Mouse (Mus musculus) hindbrain, embryonic 14.5 days (tissue): ENCODE results near the gene Adm2. TPM values are rescaled to one million over a fixed set of nuclear protein-coding genes. Genes with fewer than 3 reads are reported as not detected.

ENCODE experiments used
- ATAC-seq: fragments of 200-750 bp; cut with Nextera tagmentation; 2 replicates; pipeline ENCODE4 v1.8.0; 2017; ENCODE audit warnings: moderate number of reproducible peaks, mild to moderate bottlenecking, moderate TSS enrichment, moderate library complexity; ENCODE audit not compliant: low FRiP score
- DNase-seq: peaks from one replicate; pipeline ENCODE4 v3.0.0-alpha.2; 2015; ENCODE audit warnings: low spot score
- H3K27ac ChIP-seq: fragments of 300-500 bp; sonication (generic); 2 replicates; pipeline ENCODE4 v1.5.1; 2014; ENCODE audit warnings: mild to moderate bottlenecking, moderate library complexity
- H3K27me3 ChIP-seq: fragments of 300-500 bp; sonication (generic); 2 replicates; pipeline ENCODE4 v1.6.1; 2014; ENCODE audit warnings: mild to moderate bottlenecking, low read length, mixed read lengths; ENCODE audit not compliant: control insufficient read depth, insufficient read depth
- H3K36me3 ChIP-seq: fragments of 300-500 bp; sonication (generic); replicated peaks from 2 replicates; pipeline ENCODE4 v1.6.1; 2014; ENCODE audit not compliant: control insufficient read depth, insufficient read depth
- H3K4me1 ChIP-seq: fragments of 300-500 bp; sonication (generic); replicated peaks from 2 replicates; pipeline ENCODE4 v1.6.1; 2014; ENCODE audit warnings: antibody characterized with exemption, low read length, mixed read lengths; ENCODE audit not compliant: control insufficient read depth, insufficient read depth
- H3K4me2 ChIP-seq: fragments of 300-500 bp; sonication (generic); replicated peaks from 2 replicates; pipeline ENCODE4 v1.6.1; 2014; ENCODE audit warnings: mild to moderate bottlenecking, moderate library complexity
- H3K4me3 ChIP-seq: fragments of 300-500 bp; sonication (generic); replicated peaks from 2 replicates; pipeline ENCODE4 v1.5.1; 2014; ENCODE audit warnings: mild to moderate bottlenecking, low read length
- H3K9ac ChIP-seq: fragments of 300-500 bp; sonication (generic); 2 replicates; pipeline ENCODE4 v1.6.1; 2014
- H3K9me3 ChIP-seq: fragments of 300-500 bp; sonication (generic); 2 replicates; pipeline ENCODE4 v1.6.1; 2016; ENCODE audit warnings: low read length; ENCODE audit not compliant: control insufficient read depth
- WGBS: fragments of 180-500 bp; shearing (Covaris S2); extraction: QIAGEN DNeasy Blood & Tissue Kit; methylation state at CpG from one replicate; pipeline ENCODE4 v1.1.7; 2014; 5-methylcytosine and 5-hydroxymethylcytosine counted together
- polyA plus RNA-seq: library from polyadenylated mRNA; unstranded; fragments of >200 nt; fragmentation: Nextera tagmentation; extraction: Ambion mirVana; gene quantifications from 2 replicates; pipeline ENCODE4 v1.2.1, GENCODE M21; 2014

Adm2 gene
- polyA plus RNA-seq, 1 experiment from 2014 or later: not detected

DNA sequence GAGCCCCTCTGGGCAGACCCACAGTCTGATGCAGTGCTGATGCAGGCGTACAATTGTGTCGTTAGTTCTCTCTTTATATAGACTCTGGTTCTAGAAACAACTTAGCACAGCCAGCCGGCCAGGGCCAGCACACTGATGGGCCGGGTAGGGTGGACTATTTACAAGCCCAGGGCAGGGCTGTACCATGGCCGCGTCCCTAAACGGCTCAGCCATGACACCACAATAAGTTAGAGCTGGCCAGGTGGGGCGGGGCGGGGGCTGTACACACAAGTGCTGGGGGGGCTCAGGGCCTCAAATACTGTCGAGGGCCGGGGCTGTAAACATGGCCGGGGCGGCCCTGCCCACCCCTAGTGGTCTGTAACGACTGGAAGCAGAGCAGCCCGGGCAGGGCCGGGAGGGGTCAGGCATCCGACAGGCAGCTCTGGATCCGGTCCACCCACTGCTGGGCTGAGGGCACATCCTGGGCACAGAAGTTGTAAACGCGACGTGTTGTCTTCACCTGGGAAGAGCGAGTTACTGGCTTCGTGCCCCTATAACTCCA is 34.2 kb upstream of the Adm2 start:
- Histone ChIP-seq H3K4me3 (no peak overlapping the region), H3K9ac (no peak overlapping the region), H3K27me3 (no peaks in the 10 kb centered on the region), H3K9me3 (no peaks in the 10 kb centered on the region), H3K4me1 (no peaks in the 10 kb centered on the region), H3K36me3 (peaks cover 97% of the 10 kb centered on the region), H3K4me2 (no peak overlapping the region), H3K27ac (no peak overlapping the region)
- WGBS: 93% methylated on average over 23 of the region's 23 CpGs
- DNase-seq: no peak
- no peak; the same call in 1 of the 2 replicates for ATAC-seq

- H3K4me3 ChIP-seq: no peak overlapping the region
- no peaks in the 10 kb centered on the region for H3K4me1 ChIP-seq
- no peak for DNase-seq
- no peaks in the 10 kb centered on the region for H3K27me3 ChIP-seq
- WGBS: 98% methylated on average over 11 of the region's 11 CpGs
- no peaks in the 10 kb centered on the region for H3K9me3 ChIP-seq
- H3K27ac ChIP-seq: no peak overlapping the region
- ATAC-seq: no peak
- peaks cover 97% of the 10 kb centered on the region for H3K36me3 ChIP-seq
- no peak overlapping the region for H3K9ac ChIP-seq
- no peak overlapping the region for H3K4me2 ChIP-seq
These were observed 33.1 kb upstream of the Adm2 start for GRCm38 (mm10) chr15:89289455-89289854.

- no peak overlapping the region for H3K9ac ChIP-seq
- 94% methylated on average over 3 of the region's 3 CpGs for WGBS
- no peaks in the 10 kb centered on the region for H3K4me1 ChIP-seq
- no peak overlapping the region for H3K4me2 ChIP-seq
- H3K27ac ChIP-seq: no peak overlapping the region
- no peaks in the 10 kb centered on the region for H3K27me3 ChIP-seq
- H3K4me3 ChIP-seq: no peak overlapping the region
- no peaks in the 10 kb centered on the region for H3K9me3 ChIP-seq
- peaks cover 98% of the 10 kb centered on the region for H3K36me3 ChIP-seq
- no peak for ATAC-seq
- DNase-seq: no peak
These were observed 31.0 kb upstream of the Adm2 start for GRCm38 (mm10) chr15:89291521-89291920.

GRCm38 (mm10) chr15:89292795-89293194 is 29.7 kb upstream of the Adm2 start:
- Histone ChIP-seq H3K4me3 (no peak overlapping the region), H3K9ac (no peak overlapping the region), H3K27ac (no peak overlapping the region), H3K36me3 (peaks cover 98% of the 10 kb centered on the region), H3K9me3 (no peaks in the 10 kb centered on the region), H3K4me2 (no peak overlapping the region), H3K27me3 (no peaks in the 10 kb centered on the region), H3K4me1 (no peaks in the 10 kb centered on the region)
- ATAC-seq (no peak), DNase-seq (no peak)
- WGBS: 90% methylated on average over 2 of the region's 2 CpGs

DNA sequence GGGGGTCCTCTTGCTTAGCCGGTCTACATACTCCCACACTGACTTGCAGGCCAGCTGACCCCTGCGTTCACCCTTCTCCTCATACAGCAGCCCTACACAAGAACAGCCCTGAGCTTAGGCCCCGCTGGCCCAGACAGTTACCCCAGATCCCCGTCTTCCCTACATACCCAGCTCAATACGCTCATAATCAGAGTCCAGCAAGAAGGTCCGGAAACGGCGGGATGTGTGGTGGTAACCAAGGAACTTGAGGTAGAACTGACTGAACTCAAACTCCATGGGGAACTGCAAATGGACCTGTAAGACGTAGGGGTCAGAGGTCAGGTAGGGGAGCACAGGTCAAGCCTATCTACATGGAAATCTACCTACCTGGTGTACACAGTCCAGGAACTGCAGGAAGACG is 28.7 kb upstream of the Adm2 start:
- Histone ChIP-seq H3K27ac (no peak overlapping the region), H3K27me3 (no peaks in the 10 kb centered on the region), H3K9me3 (no peaks in the 10 kb centered on the region), H3K4me1 (no peaks in the 10 kb centered on the region), H3K4me3 (no peak overlapping the region), H3K4me2 (no peak overlapping the region), H3K9ac (no peak overlapping the region), H3K36me3 (peaks cover 94% of the 10 kb centered on the region)
- DNase-seq: no peak
- no peak for ATAC-seq
- 94% methylated on average over 10 of the region's 10 CpGs for WGBS

GRCm38 (mm10) chr15:89295580-89296165 is 26.8 kb upstream of the Adm2 start:
- no peak overlapping the region for H3K4me3 ChIP-seq
- no peak overlapping the region for H3K9ac ChIP-seq
- no peaks in the 10 kb centered on the region for H3K9me3 ChIP-seq
- no peaks in the 10 kb centered on the region for H3K27me3 ChIP-seq
- no peak overlapping the region for H3K27ac ChIP-seq
- H3K36me3 ChIP-seq: peaks cover 94% of the 10 kb centered on the region
- no peak for ATAC-seq
- WGBS: 96% methylated on average over 8 of the region's 8 CpGs
- no peak for DNase-seq
- H3K4me2 ChIP-seq: no peak overlapping the region
- no peaks in the 10 kb centered on the region for H3K4me1 ChIP-seq

- no peak for ATAC-seq
- H3K27ac ChIP-seq: no peak overlapping the region
- peaks cover 94% of the 10 kb centered on the region for H3K36me3 ChIP-seq
- no peaks in the 10 kb centered on the region for H3K27me3 ChIP-seq
- H3K4me1 ChIP-seq: no peaks in the 10 kb centered on the region
- no peaks in the 10 kb centered on the region for H3K9me3 ChIP-seq
- no peak for DNase-seq
- H3K4me3 ChIP-seq: no peak overlapping the region
- no peak overlapping the region for H3K9ac ChIP-seq
- no peak overlapping the region for H3K4me2 ChIP-seq
- 81% methylated on average over 1 of the region's 1 CpGs for WGBS
These were observed 26.1 kb upstream of the Adm2 start for GRCm38 (mm10) chr15:89296465-89296864.

GRCm38 (mm10) chr15:89297695-89298094 is 24.8 kb upstream of the Adm2 start:
- Histone ChIP-seq H3K27ac (no peak overlapping the region), H3K4me1 (no peaks in the 10 kb centered on the region), H3K9me3 (no peaks in the 10 kb centered on the region), H3K4me2 (no peak overlapping the region), H3K9ac (no peak overlapping the region), H3K27me3 (no peaks in the 10 kb centered on the region), H3K36me3 (peaks cover 94% of the 10 kb centered on the region), H3K4me3 (no peak overlapping the region)
- 94% methylated on average over 2 of the region's 2 CpGs for WGBS
- DNase-seq: no peak
- no peak for ATAC-seq

DNA sequence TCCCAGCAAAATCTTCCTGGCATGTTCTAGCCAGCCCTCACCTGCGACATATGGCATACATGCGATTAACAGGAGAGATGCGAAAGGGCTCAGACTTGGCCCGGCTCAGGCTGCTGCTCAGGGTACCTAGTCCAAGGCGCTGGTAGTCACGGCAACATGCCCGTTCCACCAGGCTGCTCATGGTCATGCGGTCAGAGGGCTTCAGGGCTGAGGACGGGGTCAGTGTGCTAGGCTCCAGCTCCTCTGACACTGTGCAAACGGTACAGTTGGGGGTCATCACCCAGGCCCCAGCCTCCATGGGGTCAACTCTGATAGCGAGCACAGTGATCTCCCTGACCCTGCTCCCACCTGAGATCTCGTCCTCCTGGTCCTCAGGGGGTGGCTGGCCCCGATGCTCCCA is 22.3 kb upstream of the Adm2 start:
- 92% methylated on average over 13 of the region's 13 CpGs for WGBS
- no peaks in the 10 kb centered on the region for H3K27me3 ChIP-seq
- DNase-seq: no peak
- no peak overlapping the region for H3K9ac ChIP-seq
- no peaks in the 10 kb centered on the region for H3K4me1 ChIP-seq
- H3K36me3 ChIP-seq: peaks cover 94% of the 10 kb centered on the region
- H3K4me2 ChIP-seq: no peak overlapping the region
- H3K27ac ChIP-seq: no peak overlapping the region
- ATAC-seq: no peak
- H3K4me3 ChIP-seq: no peak overlapping the region
- no peaks in the 10 kb centered on the region for H3K9me3 ChIP-seq

DNA sequence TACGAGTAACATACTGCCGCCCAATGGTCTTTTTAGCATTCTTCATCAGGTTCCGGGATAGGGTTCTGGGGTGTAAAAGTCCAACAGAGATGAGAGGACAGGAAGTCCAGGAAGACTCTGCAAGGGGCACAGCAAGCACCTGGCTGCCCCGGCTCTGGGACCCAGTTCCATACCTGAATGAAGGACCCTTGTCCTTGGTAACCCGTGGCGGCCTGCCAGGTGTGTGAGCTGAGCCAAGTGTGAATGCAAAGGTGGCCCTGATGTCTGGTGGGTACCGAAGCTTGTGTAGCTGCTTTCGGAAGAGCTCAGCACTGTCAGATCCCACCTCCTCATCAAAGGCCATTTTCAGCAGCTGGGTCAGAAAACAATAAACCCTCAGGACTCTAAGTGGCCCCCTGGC is 21.9 kb upstream of the Adm2 start:
- Histone ChIP-seq H3K4me2 (no peak overlapping the region), H3K36me3 (peaks cover 94% of the 10 kb centered on the region), H3K27ac (no peak overlapping the region), H3K9ac (no peak overlapping the region), H3K9me3 (no peaks in the 10 kb centered on the region), H3K27me3 (no peaks in the 10 kb centered on the region), H3K4me1 (no peaks in the 10 kb centered on the region), H3K4me3 (no peak overlapping the region)
- no peak for DNase-seq
- 96% methylated on average over 8 of the region's 8 CpGs for WGBS
- ATAC-seq: no peak
